Mouse (Mus musculus) heart, embryonic 15.5 days (tissue): ENCODE measurements at regions not wholly inside any gene's neighbourhood (a gene's known extent, or its start where the extent isn't known, plus 50 kb on each side); places are given as distances from the start of the nearest gene placed in this dataset.
A peak's percentile ranks its signal among the peaks of the same experiment; 100 is the strongest.

Source experiments
- ATAC-seq: fragments of 200-750 bp; cut with Nextera tagmentation; replicated peaks from 2 replicates; pipeline ENCODE4 v1.8.0; 2017; ENCODE audit warnings: low read depth, moderate TSS enrichment; ENCODE audit not compliant: insufficient number of reproducible peaks, insufficient read depth, low FRiP score
- H3K27ac ChIP-seq: fragments of 300-500 bp; sonication (generic); 2 replicates; pipeline ENCODE4 v1.5.1; 2015; ENCODE audit warnings: mild to moderate bottlenecking, inconsistent platforms
- H3K27me3 ChIP-seq: fragments of 300-500 bp; sonication (generic); 2 replicates; pipeline ENCODE4 v1.6.1; 2015; ENCODE audit warnings: inconsistent platforms
- H3K36me3 ChIP-seq: fragments of 300-500 bp; sonication (generic); 2 replicates; pipeline ENCODE4 v1.6.1; 2015; ENCODE audit warnings: mild to moderate bottlenecking, inconsistent platforms
- H3K4me1 ChIP-seq: fragments of 300-500 bp; sonication (generic); replicated peaks from 2 replicates; pipeline ENCODE4 v1.6.1; 2015; ENCODE audit warnings: inconsistent platforms
- H3K4me2 ChIP-seq: fragments of 300-500 bp; sonication (generic); 2 replicates; pipeline ENCODE4 v1.6.1; 2015; ENCODE audit warnings: inconsistent platforms, mild to moderate bottlenecking, moderate library complexity
- H3K4me3 ChIP-seq: fragments of 300-500 bp; sonication (generic); 2 replicates; pipeline ENCODE4 v1.5.1; 2015; ENCODE audit warnings: mild to moderate bottlenecking, inconsistent platforms
- H3K9ac ChIP-seq: fragments of 300-500 bp; sonication (generic); 2 replicates; pipeline ENCODE4 v1.6.1; 2015; ENCODE audit warnings: mild to moderate bottlenecking, inconsistent platforms
- H3K9me3 ChIP-seq: fragments of 300-500 bp; sonication (generic); replicated peaks from 2 replicates; pipeline ENCODE4 v1.6.1; 2016; ENCODE audit warnings: inconsistent platforms
- WGBS: fragments of 180-500 bp; shearing (Covaris S2); methylation state at CpG from one replicate; pipeline ENCODE4 v1.1.7; 2015; ENCODE audit warnings: mixed read lengths; 5-methylcytosine and 5-hydroxymethylcytosine counted together

GRCm38 (mm10) chr6:116848538-116849093, 131.9 kb upstream of the Tmem72 start:
- Histone ChIP-seq H3K36me3 (no peaks in the 10 kb centered on the region), H3K4me1 (peaks cover 14% of the 10 kb centered on the region), H3K9ac (no peak overlapping the region), H3K27ac (no peak overlapping the region), H3K4me3 (no peak overlapping the region), H3K9me3 (no peaks in the 10 kb centered on the region), H3K4me2 (no peak overlapping the region), H3K27me3 (no peaks in the 10 kb centered on the region)
- ATAC-seq, result no peak
- 46% methylated on average over 10 of the region's 10 CpGs for WGBS

GRCm38 (mm10) chr6:116854029-116854428, 137.3 kb upstream of the Tmem72 start:
- no peak for ATAC-seq
- H3K4me2 ChIP-seq, result no peak overlapping the region
- WGBS, result 62% methylated on average over 6 of the region's 6 CpGs
- H3K27me3 ChIP-seq, result no peaks in the 10 kb centered on the region
- H3K9ac ChIP-seq, result no peak overlapping the region
- H3K4me3 ChIP-seq, result no peak overlapping the region
- H3K36me3 ChIP-seq, result no peaks in the 10 kb centered on the region
- no peaks in the 10 kb centered on the region for H3K4me1 ChIP-seq
- H3K9me3 ChIP-seq, result no peaks in the 10 kb centered on the region
- no peak overlapping the region for H3K27ac ChIP-seq

- Histone ChIP-seq H3K36me3 (no peaks in the 10 kb centered on the region), H3K9me3 (no peaks in the 10 kb centered on the region), H3K27me3 (no peaks in the 10 kb centered on the region), H3K9ac (no peak overlapping the region), H3K4me3 (no peak overlapping the region), H3K4me1 (no peaks in the 10 kb centered on the region), H3K27ac (no peak overlapping the region), H3K4me2 (no peak overlapping the region)
- no peak for ATAC-seq
- 68% methylated on average over 2 of the region's 2 CpGs for WGBS
Measured at GRCm38 (mm10) chr6:116856093-116856492, 139.4 kb upstream of the Tmem72 start.

- 81% methylated on average over 1 of the region's 1 CpGs for WGBS
- ATAC-seq, result no peak
Measured at GRCm38 (mm10) chr6:116856917-116857491, 140.3 kb upstream of the Tmem72 start.

GRCm38 (mm10) chr6:116863130-116863529, 146.4 kb upstream of the Tmem72 start:
- H3K4me2 ChIP-seq, result no peak overlapping the region
- no peak overlapping the region for H3K27ac ChIP-seq
- ATAC-seq, result no peak
- H3K4me1 ChIP-seq, result no peaks in the 10 kb centered on the region
- no peaks in the 10 kb centered on the region for H3K27me3 ChIP-seq
- no peaks in the 10 kb centered on the region for H3K36me3 ChIP-seq
- 29% methylated on average over 2 of the region's 2 CpGs for WGBS
- no peaks in the 10 kb centered on the region for H3K9me3 ChIP-seq
- H3K9ac ChIP-seq, result no peak overlapping the region
- no peak overlapping the region for H3K4me3 ChIP-seq

More at GRCm38 (mm10) chr6:116856917-116857491, 140.3 kb upstream of the Tmem72 start:
- no peaks in the 10 kb centered on the region for H3K4me1 ChIP-seq
- H3K27ac ChIP-seq, result no peak overlapping the region
- no peak overlapping the region for H3K4me3 ChIP-seq
- no peaks in the 10 kb centered on the region for H3K27me3 ChIP-seq
- H3K9ac ChIP-seq, result no peak overlapping the region
- no peak overlapping the region for H3K4me2 ChIP-seq
- H3K9me3 ChIP-seq, result no peaks in the 10 kb centered on the region
- no peaks in the 10 kb centered on the region for H3K36me3 ChIP-seq

- Histone ChIP-seq H3K27me3 (no peaks in the 10 kb centered on the region), H3K4me1 (no peaks in the 10 kb centered on the region), H3K27ac (no peak overlapping the region), H3K36me3 (no peaks in the 10 kb centered on the region), H3K4me2 (no peak overlapping the region), H3K9ac (no peak overlapping the region), H3K9me3 (no peaks in the 10 kb centered on the region), H3K4me3 (no peak overlapping the region)
- WGBS, result 71% methylated on average over 2 of the region's 2 CpGs
- no peak for ATAC-seq
Measured at GRCm38 (mm10) chr6:116863626-116864025, 146.9 kb upstream of the Tmem72 start.

- H3K36me3 ChIP-seq, result no peaks in the 10 kb centered on the region
- no peaks in the 10 kb centered on the region for H3K9me3 ChIP-seq
- H3K4me3 ChIP-seq, result no peak overlapping the region
- H3K4me1 ChIP-seq, result peaks cover 6% of the 10 kb centered on the region; the same call in 1 of the 2 replicates
- no peak overlapping the region for H3K9ac ChIP-seq
- no peak for ATAC-seq
- no peak overlapping the region for H3K4me2 ChIP-seq
- no peak overlapping the region for H3K27ac ChIP-seq
- H3K27me3 ChIP-seq, result no peaks in the 10 kb centered on the region
- WGBS, result 69% methylated on average over 8 of the region's 8 CpGs
Measured at GRCm38 (mm10) chr6:116893299-116893698, 176.6 kb upstream of the Tmem72 start.

GRCm38 (mm10) chr6:116894252-116894651, 177.5 kb upstream of the Tmem72 start:
- no peaks in the 10 kb centered on the region for H3K27me3 ChIP-seq
- H3K9ac ChIP-seq, result no peak overlapping the region
- no peak overlapping the region for H3K27ac ChIP-seq
- H3K4me2 ChIP-seq, result no peak overlapping the region
- 86% methylated on average over 5 of the region's 5 CpGs for WGBS
- no peaks in the 10 kb centered on the region for H3K9me3 ChIP-seq
- H3K4me3 ChIP-seq, result no peak overlapping the region
- peaks cover 6% of the 10 kb centered on the region; the same call in 1 of the 2 replicates for H3K4me1 ChIP-seq
- no peak for ATAC-seq
- H3K36me3 ChIP-seq, result no peaks in the 10 kb centered on the region

GRCm38 (mm10) chr6:116895114-116895513, 178.4 kb upstream of the Tmem72 start:
- no peak for ATAC-seq
- no peak overlapping the region for H3K4me2 ChIP-seq

GRCm38 (mm10) chr6:116896132-116896630, 179.5 kb upstream of the Tmem72 start:
- no peaks in the 10 kb centered on the region for H3K27me3 ChIP-seq
- no peak overlapping the region for H3K4me3 ChIP-seq
- no peak overlapping the region for H3K4me2 ChIP-seq
- H3K9me3 ChIP-seq, result no peaks in the 10 kb centered on the region
- H3K27ac ChIP-seq, result no peak overlapping the region
- no peak overlapping the region for H3K9ac ChIP-seq
- ATAC-seq, result no peak
- no peaks in the 10 kb centered on the region for H3K36me3 ChIP-seq
- WGBS, result 68% methylated on average over 4 of the region's 4 CpGs
- peaks cover 6% of the 10 kb centered on the region; the same call in 1 of the 2 replicates for H3K4me1 ChIP-seq

More at GRCm38 (mm10) chr6:116895114-116895513, 178.4 kb upstream of the Tmem72 start:
- peaks cover 6% of the 10 kb centered on the region; the same call in 1 of the 2 replicates for H3K4me1 ChIP-seq
- H3K9me3 ChIP-seq, result no peaks in the 10 kb centered on the region
- 30% methylated on average over 5 of the region's 5 CpGs for WGBS
- no peak overlapping the region for H3K9ac ChIP-seq
- no peaks in the 10 kb centered on the region for H3K36me3 ChIP-seq
- H3K27ac ChIP-seq, result 0 out of 2 replicates have a peak overlapping the region, but pooled peaks have one; percentile 30
- no peak overlapping the region for H3K4me3 ChIP-seq
- H3K27me3 ChIP-seq, result no peaks in the 10 kb centered on the region

- no peaks in the 10 kb centered on the region for H3K4me1 ChIP-seq
- H3K4me2 ChIP-seq, result no peak overlapping the region
- no peaks in the 10 kb centered on the region for H3K9me3 ChIP-seq
- H3K27me3 ChIP-seq, result no peaks in the 10 kb centered on the region
- H3K27ac ChIP-seq, result no peak overlapping the region
- ATAC-seq, result no peak
- WGBS, result 39% methylated on average over 1 of the region's 1 CpGs
- H3K4me3 ChIP-seq, result no peak overlapping the region
- no peak overlapping the region for H3K9ac ChIP-seq
- no peaks in the 10 kb centered on the region for H3K36me3 ChIP-seq
Measured at GRCm38 (mm10) chr6:116901816-116902215, 185.1 kb upstream of the Tmem72 start.

- no peak overlapping the region for H3K27ac ChIP-seq
- H3K4me3 ChIP-seq, result no peak overlapping the region
- 70% methylated on average over 3 of the region's 3 CpGs for WGBS
- no peaks in the 10 kb centered on the region for H3K27me3 ChIP-seq
- ATAC-seq, result no peak
- no peaks in the 10 kb centered on the region for H3K9me3 ChIP-seq
- no peaks in the 10 kb centered on the region for H3K36me3 ChIP-seq
- no peak overlapping the region for H3K4me2 ChIP-seq
- no peak overlapping the region for H3K9ac ChIP-seq
- H3K4me1 ChIP-seq, result no peaks in the 10 kb centered on the region
Measured at GRCm38 (mm10) chr6:116902371-116902770, 185.7 kb upstream of the Tmem72 start.
